Mouse (Mus musculus): ENCODE data around the gene Ptpra. TPM values are rescaled to one million over a fixed set of nuclear protein-coding genes. Genes with fewer than 3 reads are reported as not detected.

Gene Ptpra
- total and polyA plus RNA-seq, 2 experiments from 2014 or later = 105 to 143 TPM

DNA sequence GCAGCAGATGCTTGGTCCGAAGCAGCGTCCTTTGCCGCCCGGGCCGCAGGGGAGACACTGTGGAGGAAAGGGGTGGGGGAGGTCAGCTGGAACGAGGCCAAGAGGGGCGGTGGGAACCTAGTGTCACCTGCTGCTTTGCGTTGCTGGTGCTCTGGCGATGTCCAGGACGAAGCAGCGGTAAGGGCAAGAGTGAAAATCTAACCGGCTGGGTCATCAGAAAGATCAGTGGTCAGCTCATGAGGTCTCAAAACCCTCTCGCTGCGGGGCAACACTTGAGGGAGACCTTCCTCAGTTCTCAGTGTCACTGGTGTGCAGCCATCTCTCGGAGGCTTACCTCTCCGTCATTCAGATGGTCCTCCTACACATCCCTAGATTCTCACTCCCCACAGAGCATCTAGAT is 131.1 kb downstream of the Ptpra start:
- Histone ChIP-seq H3K4me2 (ENCODE audit: low read depth, low read length) (peak overlapping the region; percentile 49), H3K4me3 (ENCODE audit: low read length) (peak overlapping the region; percentile 27), H3K27me3 (ENCODE audit: insufficient read depth, low read length) (peaks cover 47% of the 10 kb centered on the region), H3K27ac (no peak overlapping the region), H3K9ac (replicated peaks; ENCODE audit: low read length) (0 out of 2 replicates have a peak overlapping the region, but pooled peaks have one; percentile 33), H3K36me3 (ENCODE audit: insufficient read depth, low read length) (no peaks in the 10 kb centered on the region), H3K4me1 (ENCODE audit: insufficient read depth, low read length) (peaks cover 13% of the 10 kb centered on the region), H3K9me3 (ENCODE audit: low read length) (no peaks in the 10 kb centered on the region)
- no peak for ATAC-seq
- TF ChIP-seq CTCF (IDR thresholded peaks at IDR 0.05; ENCODE audit: low read depth) = no peak
- 5% methylated on average over 16 of the region's 16 CpGs for WGBS
- no peak for DNase-seq (ENCODE audit: low spot score)

- H3K9ac ChIP-seq (replicated peaks; ENCODE audit: low read length) = no peak within 1 kb of the TSS
- TF ChIP-seq CTCF (IDR thresholded peaks at IDR 0.05; ENCODE audit: low read depth) = no peak
- H3K27me3 ChIP-seq (ENCODE audit: insufficient read depth, low read length) = peaks cover 41% of the 10 kb centered on the region
- peak within 1 kb of the TSS; percentile 27; the same call in 1 of the 2 replicates for H3K4me3 ChIP-seq (ENCODE audit: low read length)
- no peak within 1 kb of the TSS for H3K4me2 ChIP-seq (ENCODE audit: low read depth, low read length)
- H3K4me1 ChIP-seq (ENCODE audit: insufficient read depth, low read length) = 0 out of 2 replicates have a peak, but pooled peaks cover 8% of the 10 kb centered on the region
- no peak for ATAC-seq
- no peaks in the 10 kb centered on the region for H3K36me3 ChIP-seq (ENCODE audit: insufficient read depth, low read length)
- WGBS = 32% methylated on average over 10 of the region's 10 CpGs
- DNase-seq (ENCODE audit: low spot score) = no peak
- no peak within 1 kb of the TSS for H3K27ac ChIP-seq
- no peaks in the 10 kb centered on the region for H3K9me3 ChIP-seq (ENCODE audit: low read length)
Observed at GRCm38 (mm10) chr2:130582552-130582951, 132.5 kb downstream of the Ptpra start, which contains the start of gene Avp. Avp (minus strand) TSS chr2:130582554.

GRCm38 (mm10) chr2:130583902-130584560 is 134.0 kb downstream of the Ptpra start:
- Histone ChIP-seq H3K9me3 (ENCODE audit: low read length) (no peaks in the 10 kb centered on the region), H3K9ac (replicated peaks; ENCODE audit: low read length) (no peak overlapping the region), H3K4me2 (ENCODE audit: low read depth, low read length) (no peak overlapping the region), H3K36me3 (ENCODE audit: insufficient read depth, low read length) (no peaks in the 10 kb centered on the region), H3K4me1 (ENCODE audit: insufficient read depth, low read length) (0 out of 2 replicates have a peak, but pooled peaks cover 8% of the 10 kb centered on the region), H3K27me3 (ENCODE audit: insufficient read depth, low read length) (peaks cover 31% of the 10 kb centered on the region), H3K27ac (no peak overlapping the region), H3K4me3 (ENCODE audit: low read length) (no peak overlapping the region)
- WGBS = 73% methylated on average over 10 of the region's 10 CpGs
- TF ChIP-seq CTCF (IDR thresholded peaks at IDR 0.05; ENCODE audit: low read depth) = no peak
- DNase-seq (ENCODE audit: low spot score) (no peak), ATAC-seq (no peak)

DNA sequence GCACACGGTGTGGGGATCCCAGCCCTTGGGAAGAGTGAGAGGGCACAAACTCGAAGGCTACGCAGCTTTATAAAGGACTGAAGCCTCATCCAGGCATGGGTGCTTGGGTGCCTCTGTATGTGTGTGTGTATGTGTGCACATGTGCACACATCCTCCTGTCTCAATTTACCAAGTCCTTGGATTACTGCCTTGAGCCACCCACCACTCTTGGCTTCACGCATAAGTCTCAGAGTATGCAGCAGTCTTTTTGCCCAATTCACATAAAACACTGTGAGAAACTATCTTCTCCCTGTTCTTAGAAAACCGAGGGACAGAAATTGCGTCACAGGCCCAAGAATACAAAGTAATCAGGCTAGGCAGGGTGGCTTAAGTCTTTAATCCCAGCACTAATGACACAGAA is 135.9 kb downstream of the Ptpra start:
- Histone ChIP-seq H3K4me3 (ENCODE audit: low read length) (no peak overlapping the region), H3K27me3 (ENCODE audit: insufficient read depth, low read length) (peaks cover 12% of the 10 kb centered on the region; the same call in 1 of the 2 replicates), H3K9me3 (ENCODE audit: low read length) (no peaks in the 10 kb centered on the region), H3K27ac (no peak overlapping the region), H3K36me3 (ENCODE audit: insufficient read depth, low read length) (peaks cover 9% of the 10 kb centered on the region), H3K4me2 (ENCODE audit: low read depth, low read length) (no peak overlapping the region), H3K9ac (replicated peaks; ENCODE audit: low read length) (no peak overlapping the region), H3K4me1 (ENCODE audit: insufficient read depth, low read length) (0 out of 2 replicates have a peak, but pooled peaks cover under 1% of the 10 kb centered on the region)
- WGBS = 85% methylated on average over 6 of the region's 6 CpGs
- no peak for DNase-seq (ENCODE audit: low spot score)
- no peak for TF ChIP-seq CTCF (IDR thresholded peaks at IDR 0.05; ENCODE audit: low read depth)
- no peak for ATAC-seq

GRCm38 (mm10) chr2:130588373-130588772 is 138.3 kb downstream of the Ptpra start:
- DNase-seq (ENCODE audit: low spot score) = no peak
- Histone ChIP-seq H3K4me1 (ENCODE audit: insufficient read depth, low read length) (no peaks in the 10 kb centered on the region), H3K4me3 (ENCODE audit: low read length) (no peak overlapping the region), H3K9ac (replicated peaks; ENCODE audit: low read length) (no peak overlapping the region), H3K36me3 (ENCODE audit: insufficient read depth, low read length) (peaks cover 17% of the 10 kb centered on the region), H3K4me2 (ENCODE audit: low read depth, low read length) (no peak overlapping the region), H3K27ac (no peak overlapping the region), H3K9me3 (ENCODE audit: low read length) (no peaks in the 10 kb centered on the region), H3K27me3 (ENCODE audit: insufficient read depth, low read length) (no peaks in the 10 kb centered on the region)
- TF ChIP-seq CTCF (IDR thresholded peaks at IDR 0.05; ENCODE audit: low read depth) = no peak
- 80% methylated on average over 2 of the region's 2 CpGs for WGBS
- ATAC-seq = no peak

DNA sequence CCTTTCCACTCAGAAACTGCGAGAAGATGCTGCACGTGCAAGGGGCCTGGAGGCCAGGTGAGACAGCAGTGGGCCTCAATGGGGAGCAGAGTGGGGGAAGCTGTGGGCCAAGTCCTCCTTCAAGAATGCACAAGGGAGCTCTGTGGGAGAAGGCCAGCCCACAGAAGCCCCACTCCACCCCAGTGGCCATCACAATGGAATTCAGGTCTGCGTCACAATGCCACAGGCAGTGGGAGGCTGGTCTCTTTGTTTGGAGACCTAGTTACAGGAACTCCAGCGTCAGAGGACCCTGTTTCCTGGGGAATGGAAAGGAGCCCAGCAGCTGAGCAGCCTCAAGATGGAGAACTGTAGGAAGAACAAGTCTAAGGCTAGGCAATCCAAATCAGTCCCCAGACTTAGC is 139.1 kb downstream of the Ptpra start:
- Histone ChIP-seq H3K4me1 (ENCODE audit: insufficient read depth, low read length) (no peaks in the 10 kb centered on the region), H3K9ac (replicated peaks; ENCODE audit: low read length) (no peak overlapping the region), H3K4me2 (ENCODE audit: low read depth, low read length) (no peak overlapping the region), H3K4me3 (ENCODE audit: low read length) (no peak overlapping the region), H3K27ac (no peak overlapping the region), H3K27me3 (ENCODE audit: insufficient read depth, low read length) (no peaks in the 10 kb centered on the region), H3K9me3 (ENCODE audit: low read length) (no peaks in the 10 kb centered on the region), H3K36me3 (ENCODE audit: insufficient read depth, low read length) (peaks cover 17% of the 10 kb centered on the region)
- DNase-seq (ENCODE audit: low spot score) (no peak), ATAC-seq (no peak)
- TF ChIP-seq CTCF (IDR thresholded peaks at IDR 0.05; ENCODE audit: low read depth) = no peak
- 41% methylated on average over 4 of the region's 4 CpGs for WGBS

DNA sequence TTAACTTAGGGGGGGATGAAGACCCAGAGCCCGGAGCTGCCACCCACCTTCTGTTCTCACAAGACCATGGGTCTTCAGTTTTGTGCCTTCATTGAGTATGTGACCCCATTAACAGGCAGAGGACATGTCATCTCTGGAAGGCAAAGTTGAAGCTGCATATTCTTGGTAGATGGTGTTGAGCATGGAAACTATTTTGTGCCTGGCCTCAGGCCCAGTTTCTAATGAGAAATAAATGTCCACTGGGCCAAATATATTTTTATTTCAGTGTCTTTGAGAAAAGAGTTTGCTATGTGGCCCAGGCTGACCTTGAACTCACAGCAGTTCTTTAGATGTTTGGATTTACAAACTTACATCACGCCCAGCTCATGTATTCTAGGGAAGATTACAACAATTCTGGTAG is 139.7 kb downstream of the Ptpra start:
- H3K36me3 ChIP-seq (ENCODE audit: insufficient read depth, low read length) = peaks cover 17% of the 10 kb centered on the region
- DNase-seq (ENCODE audit: low spot score) = no peak
- TF ChIP-seq CTCF (IDR thresholded peaks at IDR 0.05; ENCODE audit: low read depth) = no peak
- no peak overlapping the region for H3K9ac ChIP-seq (replicated peaks; ENCODE audit: low read length)
- H3K4me3 ChIP-seq (ENCODE audit: low read length) = no peak overlapping the region
- WGBS = 91% methylated on average over 2 of the region's 2 CpGs
- no peak overlapping the region for H3K27ac ChIP-seq
- no peaks in the 10 kb centered on the region for H3K27me3 ChIP-seq (ENCODE audit: insufficient read depth, low read length)
- H3K4me1 ChIP-seq (ENCODE audit: insufficient read depth, low read length) = no peaks in the 10 kb centered on the region
- H3K9me3 ChIP-seq (ENCODE audit: low read length) = no peaks in the 10 kb centered on the region
- no peak overlapping the region for H3K4me2 ChIP-seq (ENCODE audit: low read depth, low read length)
- ATAC-seq = no peak
